Mouse (Mus musculus): ENCODE results near the gene P4hb. TPM values are rescaled to one million over a fixed set of nuclear protein-coding genes. Genes with fewer than 3 reads are reported as not detected.

The P4hb gene
- polyA plus RNA-seq, 1 experiment from 2014 or later = 485 TPM

DNA sequence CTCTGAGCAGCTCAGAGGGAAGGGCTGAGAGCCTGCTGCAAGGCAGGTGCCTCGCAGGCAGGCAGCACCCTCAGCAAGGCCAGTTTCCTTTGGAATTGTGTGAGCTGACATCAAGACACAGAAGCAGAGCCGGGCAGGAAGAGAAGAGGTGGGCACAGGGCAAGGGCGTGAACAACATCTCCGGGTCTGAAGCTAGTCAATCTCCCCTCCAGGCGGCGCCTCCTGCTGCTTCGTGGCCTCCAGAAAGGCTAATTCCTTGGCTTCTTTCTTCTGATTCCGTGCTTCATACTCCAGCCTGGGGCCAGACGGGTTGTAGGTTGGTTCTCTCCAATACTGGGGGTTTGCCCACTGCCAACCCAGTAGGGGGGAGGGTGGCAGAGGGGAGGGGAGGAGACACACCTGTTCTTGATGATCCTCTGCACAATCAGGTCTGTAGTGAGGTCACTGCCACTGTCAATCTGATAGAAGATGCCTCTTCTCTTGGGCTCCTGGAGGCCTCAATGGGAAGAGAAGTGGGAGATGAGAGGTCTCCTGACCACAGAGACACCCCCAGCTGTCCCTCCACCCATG lies 37.5 kb upstream of the P4hb start:
- WGBS = 83% methylated on average over 9 of the region's 9 CpGs
- H3K9me3 ChIP-seq = no peaks in the 10 kb centered on the region
- no peak for DNase-seq (ENCODE audit: extremely low spot score, low spot score)
- no peak overlapping the region for H3K27ac ChIP-seq
- H3K4me3 ChIP-seq = peak overlapping the region; percentile 7; the same call in 1 of the 2 replicates
- H3K36me3 ChIP-seq (replicated peaks) = peaks cover 85% of the 10 kb centered on the region
- H3K27me3 ChIP-seq (ENCODE audit: poor library complexity, severe bottlenecking) = peaks cover 38% of the 10 kb centered on the region
- H3K4me1 ChIP-seq = peaks cover 29% of the 10 kb centered on the region

- WGBS = 40% methylated on average over 8 of the region's 8 CpGs
- peaks cover 27% of the 10 kb centered on the region for H3K4me1 ChIP-seq
- H3K36me3 ChIP-seq (replicated peaks) = peaks cover 85% of the 10 kb centered on the region
- H3K4me3 ChIP-seq = peak overlapping the region; percentile 44; the same call in 1 of the 2 replicates
- DNase-seq (ENCODE audit: extremely low spot score, low spot score) = no peak
- peaks cover 38% of the 10 kb centered on the region for H3K27me3 ChIP-seq (ENCODE audit: poor library complexity, severe bottlenecking)
- no peak overlapping the region for H3K27ac ChIP-seq
- H3K9me3 ChIP-seq = no peaks in the 10 kb centered on the region
Measured at GRCm38 (mm10) chr11:120609250-120609649, 36.2 kb upstream of the P4hb start.

DNA sequence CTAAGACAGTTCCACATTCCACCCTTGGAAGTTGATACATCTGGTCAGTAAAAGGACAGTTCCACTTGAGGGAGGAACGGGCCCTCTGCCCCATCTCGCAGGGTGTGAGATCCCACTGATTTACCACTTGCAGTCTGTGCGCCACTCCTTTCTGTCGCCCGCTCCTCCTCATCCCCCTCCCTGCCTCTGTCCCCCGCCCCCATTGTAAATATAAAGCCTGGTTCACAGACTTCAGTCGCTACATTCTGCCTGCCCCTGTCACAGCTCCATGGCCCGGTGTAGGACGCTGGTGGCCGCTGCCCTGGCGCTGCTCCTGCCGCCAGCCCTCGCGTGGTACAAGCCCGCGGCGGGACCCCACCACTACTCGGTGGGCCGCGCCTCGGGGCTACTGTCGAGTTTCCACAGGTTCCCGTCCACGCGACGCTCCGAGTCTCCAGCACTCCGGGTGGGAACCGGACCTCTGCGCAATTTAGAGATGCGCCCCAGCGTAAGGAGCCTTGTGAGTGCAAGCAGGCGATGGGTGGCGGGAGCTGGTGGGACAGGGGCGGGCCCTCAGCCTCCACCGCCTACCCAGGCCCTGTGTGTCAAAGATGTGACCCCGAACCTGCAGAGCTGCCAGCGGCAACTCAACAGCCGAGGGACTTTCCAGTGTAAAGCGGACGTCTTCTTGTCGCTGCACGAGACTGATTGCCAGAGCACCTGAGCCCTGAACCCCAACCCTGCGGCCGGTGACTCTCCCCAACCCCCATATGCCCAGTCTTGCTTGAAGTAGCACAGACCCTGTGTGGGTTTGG lies 35.4 kb upstream of the P4hb start, which contains the start of gene Npb:
Npb (plus strand) TSS at position 237 of the 794 bp plus-strand sequence.
- H3K4me1 ChIP-seq = peaks cover 27% of the 10 kb centered on the region
- DNase-seq (ENCODE audit: extremely low spot score, low spot score) = no peak
- peaks cover 85% of the 10 kb centered on the region for H3K36me3 ChIP-seq (replicated peaks)
- 8% methylated on average over 45 of the region's 45 CpGs for WGBS
- no peaks in the 10 kb centered on the region for H3K9me3 ChIP-seq
- peak within 1 kb of the TSS; percentile 44 for H3K4me3 ChIP-seq
- peaks cover 38% of the 10 kb centered on the region for H3K27me3 ChIP-seq (ENCODE audit: poor library complexity, severe bottlenecking)
- H3K27ac ChIP-seq = peak within 1 kb of the TSS; percentile 60

- peaks cover 27% of the 10 kb centered on the region for H3K4me1 ChIP-seq
- no peak overlapping the region for H3K27ac ChIP-seq
- H3K36me3 ChIP-seq (replicated peaks) = peaks cover 85% of the 10 kb centered on the region
- DNase-seq (ENCODE audit: extremely low spot score, low spot score) = no peak
- no peak overlapping the region for H3K4me3 ChIP-seq
- WGBS = 79% methylated on average over 4 of the region's 4 CpGs
- peaks cover 38% of the 10 kb centered on the region for H3K27me3 ChIP-seq (ENCODE audit: poor library complexity, severe bottlenecking)
- no peaks in the 10 kb centered on the region for H3K9me3 ChIP-seq
Measured at GRCm38 (mm10) chr11:120606764-120607163, 33.7 kb upstream of the P4hb start.

DNA sequence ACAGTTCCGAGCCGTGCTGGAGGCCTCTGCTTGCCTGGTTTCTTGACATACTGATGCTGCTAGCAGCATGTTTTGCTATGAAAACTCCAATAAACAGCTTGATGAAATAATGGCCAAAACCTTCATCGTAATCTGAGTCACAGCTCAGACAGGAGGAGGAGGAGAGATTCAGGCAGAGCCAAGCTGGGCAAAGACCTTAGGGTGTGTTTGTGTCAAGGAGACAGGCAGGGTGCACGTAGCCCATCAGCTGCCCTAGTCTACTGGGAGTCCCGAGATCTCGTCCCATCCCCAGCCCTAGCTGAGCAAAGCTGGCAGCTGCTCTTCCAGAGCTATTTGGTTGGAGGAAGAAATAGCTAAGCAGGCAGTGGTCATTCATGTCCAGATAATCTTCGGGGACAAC lies 32.6 kb upstream of the P4hb start:
- H3K27me3 ChIP-seq (ENCODE audit: poor library complexity, severe bottlenecking) = peaks cover 38% of the 10 kb centered on the region
- no peak overlapping the region for H3K4me3 ChIP-seq
- H3K4me1 ChIP-seq = peaks cover 27% of the 10 kb centered on the region
- H3K36me3 ChIP-seq (replicated peaks) = peaks cover 82% of the 10 kb centered on the region
- no peaks in the 10 kb centered on the region for H3K9me3 ChIP-seq
- DNase-seq (ENCODE audit: extremely low spot score, low spot score) = no peak
- no peak overlapping the region for H3K27ac ChIP-seq
- 94% methylated on average over 7 of the region's 7 CpGs for WGBS

GRCm38 (mm10) chr11:120603545-120603944 lies 30.5 kb upstream of the P4hb start:
- Histone ChIP-seq H3K4me3 (no peak overlapping the region), H3K27ac (no peak overlapping the region), H3K4me1 (peaks cover 30% of the 10 kb centered on the region), H3K9me3 (no peaks in the 10 kb centered on the region), H3K27me3 (ENCODE audit: poor library complexity, severe bottlenecking) (peaks cover 23% of the 10 kb centered on the region), H3K36me3 (replicated peaks) (peaks cover 79% of the 10 kb centered on the region)
- no peak for DNase-seq (ENCODE audit: extremely low spot score, low spot score)
- WGBS = 74% methylated on average over 2 of the region's 2 CpGs

DNA sequence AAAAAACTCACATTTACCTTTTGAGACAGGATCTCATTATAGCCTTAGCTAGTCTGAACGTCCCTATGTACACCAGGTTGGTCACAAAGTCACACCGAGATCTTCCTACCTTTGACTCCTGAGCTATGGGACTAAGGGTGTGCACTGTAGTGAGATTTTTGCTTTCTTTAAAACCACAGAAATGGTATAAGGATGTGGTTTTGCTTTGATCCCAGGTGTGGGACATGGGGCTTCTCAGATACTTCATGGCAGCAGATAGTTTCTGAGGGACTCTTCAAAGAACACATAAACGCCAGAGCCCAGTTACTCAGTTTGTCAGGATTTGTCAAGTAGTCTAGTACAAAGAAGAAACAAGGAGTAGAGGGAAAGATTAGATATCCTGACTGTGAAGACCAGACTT lies 27.7 kb upstream of the P4hb start:
- Histone ChIP-seq H3K4me3 (no peak overlapping the region), H3K27ac (no peak overlapping the region), H3K36me3 (replicated peaks) (peaks cover 80% of the 10 kb centered on the region), H3K9me3 (no peaks in the 10 kb centered on the region), H3K27me3 (ENCODE audit: poor library complexity, severe bottlenecking) (no peaks in the 10 kb centered on the region), H3K4me1 (peaks cover 38% of the 10 kb centered on the region)
- WGBS = 94% methylated on average over 3 of the region's 3 CpGs
- no peak for DNase-seq (ENCODE audit: extremely low spot score, low spot score)

GRCm38 (mm10) chr11:120598990-120599549 lies 26.0 kb upstream of the P4hb start:
- Histone ChIP-seq H3K4me1 (peaks cover 44% of the 10 kb centered on the region), H3K4me3 (peak overlapping the region; percentile 100), H3K9me3 (no peaks in the 10 kb centered on the region), H3K36me3 (replicated peaks) (peaks cover 80% of the 10 kb centered on the region), H3K27ac (peak overlapping the region; percentile 99), H3K27me3 (ENCODE audit: poor library complexity, severe bottlenecking) (no peaks in the 10 kb centered on the region)
- no peak for DNase-seq (ENCODE audit: extremely low spot score, low spot score)
- WGBS = 55% methylated on average over 17 of the region's 17 CpGs

DNA sequence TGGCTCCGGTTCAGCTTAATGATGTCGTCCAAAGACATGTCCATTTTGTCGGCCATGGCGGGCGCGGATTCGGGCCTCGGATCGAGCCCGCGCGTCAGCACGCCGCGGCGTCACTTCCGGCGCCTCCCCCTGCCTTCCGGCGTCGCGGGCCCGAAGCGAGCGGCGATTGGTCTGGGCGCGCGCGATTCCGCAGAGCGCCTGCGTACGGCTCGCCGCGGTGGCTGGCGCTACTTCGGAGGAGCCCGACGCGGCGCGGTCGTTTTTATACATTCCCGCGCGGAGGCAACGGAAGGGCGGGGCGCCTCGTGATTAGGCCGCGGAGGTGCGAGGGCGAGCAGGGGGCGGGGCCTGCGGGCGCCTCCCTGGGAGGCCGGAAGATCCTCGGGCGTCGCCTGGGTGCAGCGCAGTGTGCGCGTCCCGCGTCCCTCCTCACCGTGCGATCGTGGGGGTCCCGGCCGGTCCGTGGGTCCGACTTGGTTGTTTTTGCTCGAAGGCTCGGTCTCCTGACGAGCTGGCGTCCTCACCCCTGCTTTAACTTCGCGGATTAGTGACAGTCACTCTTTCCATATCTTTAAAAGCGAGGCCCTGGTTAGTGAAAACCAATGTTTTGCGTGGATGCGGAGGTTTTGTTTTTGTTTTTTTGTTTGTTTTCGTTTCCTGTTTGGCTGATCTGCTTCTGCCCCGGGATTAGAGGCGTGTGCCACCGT lies 25.4 kb upstream of the P4hb start, which contains the start of the genes Alyref and Anapc11:
Alyref (minus strand) TSS at position 83 of the 707 bp plus-strand sequence.
Anapc11 (plus strand) TSS at position 139 of the 707 bp plus-strand sequence.
- H3K4me3 ChIP-seq = peak within 1 kb of the TSS; percentile 100
- peaks cover 44% of the 10 kb centered on the region for H3K4me1 ChIP-seq
- DNase-seq (ENCODE audit: extremely low spot score, low spot score) = peak; percentile 93
- peak within 1 kb of the TSS; percentile 99 for H3K27ac ChIP-seq
- no peaks in the 10 kb centered on the region for H3K9me3 ChIP-seq
- H3K36me3 ChIP-seq (replicated peaks) = peaks cover 80% of the 10 kb centered on the region
- WGBS = under 1% methylated on average over 88 of the region's 88 CpGs
- H3K27me3 ChIP-seq (ENCODE audit: poor library complexity, severe bottlenecking) = no peaks in the 10 kb centered on the region

- DNase-seq (ENCODE audit: extremely low spot score, low spot score) = no peak
Measured at GRCm38 (mm10) chr11:120597240-120598235, 24.5 kb upstream of the P4hb start.

GRCm38 (mm10) chr11:120588531-120588930 lies 15.5 kb upstream of the P4hb start:
- 91% methylated on average over 6 of the region's 6 CpGs for WGBS
- H3K27ac ChIP-seq = no peak overlapping the region
- H3K36me3 ChIP-seq (replicated peaks) = peaks cover 99% of the 10 kb centered on the region
- H3K4me1 ChIP-seq = no peaks in the 10 kb centered on the region
- no peak overlapping the region for H3K4me3 ChIP-seq
- peaks cover 4% of the 10 kb centered on the region; the same call in 1 of the 2 replicates for H3K9me3 ChIP-seq
- no peaks in the 10 kb centered on the region for H3K27me3 ChIP-seq (ENCODE audit: poor library complexity, severe bottlenecking)
- no peak for DNase-seq (ENCODE audit: extremely low spot score, low spot score)

More at GRCm38 (mm10) chr11:120597240-120598235, 24.5 kb upstream of the P4hb start:
- Histone ChIP-seq H3K4me3 (peak overlapping the region; percentile 100), H3K27ac (peak overlapping the region; percentile 99), H3K4me1 (peaks cover 44% of the 10 kb centered on the region), H3K36me3 (replicated peaks) (peaks cover 80% of the 10 kb centered on the region), H3K27me3 (ENCODE audit: poor library complexity, severe bottlenecking) (no peaks in the 10 kb centered on the region), H3K9me3 (no peaks in the 10 kb centered on the region)
- WGBS = 5% methylated on average over 97 of the region's 99 CpGs
